Mouse (Mus musculus) inflammation-experienced regulatory T-cells, adult 6 months (primary cell): ENCODE data around the gene Hadha. TPM values are rescaled to one million over a fixed set of nuclear protein-coding genes. Genes with fewer than 3 reads are reported as not detected.

ENCODE experiments used
- ATAC-seq: one replicate; pipeline ENCODE4 v1.8.0; 2017
- polyA plus RNA-seq, 3 experiments: library from polyadenylated mRNA; unstranded; fragments of 100-300 nt; shearing (Covaris generic); gene quantifications; one replicate each; pipeline ENCODE4 v1.2.1; 2017

Gene Hadha
- polyA plus RNA-seq, 3 experiments from 2014 or later: 79.2 to 82.8 (median 79.2) TPM

DNA sequence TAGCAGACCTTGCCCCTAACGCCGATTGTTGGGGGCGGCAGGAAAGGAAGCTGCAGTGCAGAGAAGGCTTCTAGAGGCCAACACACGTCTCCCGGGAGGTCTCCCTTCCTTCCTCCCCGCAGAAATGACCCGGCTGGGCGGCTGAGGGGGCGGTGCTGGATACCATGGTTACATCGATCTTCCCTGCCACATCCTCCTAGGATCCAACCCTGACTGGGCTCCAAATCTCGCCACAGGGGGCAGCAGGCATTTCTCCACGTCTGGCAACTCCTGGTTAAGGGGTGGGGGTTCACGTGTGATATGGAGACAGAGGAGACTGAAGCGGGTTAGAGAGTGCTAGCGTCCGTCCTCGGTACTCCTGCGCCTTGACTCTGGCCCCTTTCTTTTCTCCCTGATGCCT, 43.8 kb downstream of the Hadha start:
- ATAC-seq: no peak

DNA sequence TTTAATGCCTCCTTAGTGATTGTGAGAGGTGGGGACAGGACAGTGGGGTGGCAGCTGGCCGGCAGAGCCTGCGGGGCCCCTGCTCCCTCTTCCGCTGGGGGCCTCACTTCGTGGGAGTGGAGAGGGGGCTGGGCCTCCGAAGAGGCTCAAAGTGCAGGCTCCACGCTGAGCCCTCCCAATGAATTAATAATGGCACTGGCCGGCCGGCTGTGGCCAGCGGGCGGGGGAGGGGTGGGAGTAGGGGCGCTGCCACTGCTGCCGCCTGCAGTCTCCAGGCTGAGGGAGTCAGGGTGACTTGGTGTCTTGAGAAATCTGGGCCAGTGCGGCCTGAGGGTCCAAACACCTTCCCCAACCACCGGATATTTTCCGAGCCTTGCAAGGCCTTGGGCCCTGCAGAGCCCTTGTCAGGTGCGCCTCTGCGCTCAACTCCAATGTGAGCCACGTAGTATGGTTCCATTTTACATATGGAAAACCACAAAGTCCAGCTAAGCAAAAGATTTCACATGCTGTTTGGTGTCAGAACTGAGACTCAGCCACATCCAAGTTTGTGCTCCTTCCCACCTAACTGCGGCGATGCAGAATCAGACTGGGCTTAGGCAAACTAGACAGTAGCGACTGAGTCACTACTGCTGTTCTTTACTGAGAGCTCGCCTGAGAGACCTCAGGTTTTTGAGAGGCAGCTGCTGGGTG, 44.4 kb downstream of the Hadha start:
- ATAC-seq: no peak

DNA sequence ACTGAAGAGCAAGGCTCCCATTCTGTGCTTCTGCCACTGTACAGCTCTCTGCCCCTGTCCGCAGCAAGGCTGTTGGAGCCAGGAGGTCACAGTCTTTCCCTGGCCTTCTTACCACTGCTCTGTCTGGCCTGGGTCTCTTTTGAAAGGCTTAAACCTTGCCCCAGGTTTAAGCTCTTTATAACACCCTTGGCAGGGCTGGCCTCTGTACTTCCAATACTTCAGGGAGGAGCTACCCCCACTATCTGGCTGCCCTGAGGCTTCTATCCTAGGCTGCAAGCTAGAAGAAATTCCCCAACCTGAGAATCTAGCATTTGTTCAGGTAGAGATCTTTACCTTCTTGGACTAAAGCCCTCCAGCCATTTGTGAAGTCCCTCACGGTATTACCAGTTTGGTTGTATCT, 45.1 kb downstream of the Hadha start:
- no peak for ATAC-seq

DNA sequence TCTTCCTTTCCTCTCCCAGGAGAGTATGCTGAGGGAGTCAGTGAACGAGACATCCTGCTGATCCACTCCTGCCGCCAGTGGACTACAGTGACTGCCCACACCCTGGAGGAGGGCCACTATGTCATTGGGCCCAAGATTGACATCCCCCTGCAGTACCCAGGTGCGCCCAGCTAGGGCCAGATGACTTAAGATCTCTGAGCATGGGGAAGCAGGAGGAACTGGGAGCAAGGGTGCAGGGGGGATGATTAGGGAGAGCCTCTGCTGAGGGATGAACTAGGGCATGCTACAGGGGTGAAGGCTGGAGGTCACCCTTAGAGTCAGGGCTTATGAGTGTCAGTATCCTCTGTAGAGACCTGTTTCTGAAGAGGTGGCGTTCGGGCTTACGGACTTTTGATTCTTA, 46.7 kb downstream of the Hadha start:
- no peak for ATAC-seq

DNA sequence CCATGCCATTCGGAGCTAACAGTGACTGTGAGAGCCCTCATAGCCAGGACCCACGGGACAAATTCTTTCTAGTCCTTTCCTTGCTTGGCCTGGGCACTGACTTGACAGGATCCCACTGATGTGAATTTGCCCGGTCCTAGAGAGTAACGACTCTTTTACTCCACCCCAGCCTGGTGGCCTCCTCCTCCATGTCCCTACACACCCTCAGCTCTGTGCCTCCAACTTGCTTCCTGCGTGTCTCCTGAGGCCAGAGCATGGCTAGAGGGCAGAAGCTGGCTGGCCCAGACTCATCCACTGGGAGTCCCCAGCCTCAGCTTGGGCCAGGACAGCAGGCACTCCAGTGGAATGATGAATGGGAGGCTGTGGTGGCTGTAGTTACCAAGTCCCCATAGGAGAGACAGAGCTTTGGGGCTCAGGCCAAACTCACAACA, 47.3 kb downstream of the Hadha start:
- ATAC-seq: no peak

DNA sequence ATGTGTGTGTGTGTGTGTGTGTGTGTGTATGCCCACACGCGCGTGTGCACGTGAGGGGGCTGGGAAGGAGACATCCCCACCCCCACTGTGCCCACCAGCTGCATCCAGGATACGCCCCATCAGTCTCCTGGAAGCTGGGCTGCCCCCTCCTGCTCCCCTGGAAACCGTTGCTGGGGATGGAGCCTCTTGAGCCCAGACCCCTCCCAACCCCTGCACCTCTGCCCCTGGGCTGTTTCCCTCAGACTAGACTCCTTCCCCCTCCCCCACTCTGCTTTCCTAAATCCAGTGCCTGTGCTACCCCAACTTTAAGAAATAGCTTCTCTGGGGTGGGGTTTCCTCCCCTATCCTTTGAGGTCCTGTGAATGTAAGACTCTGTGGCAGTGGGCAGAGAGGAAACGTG, 47.8 kb downstream of the Hadha start:
- no peak for ATAC-seq

DNA sequence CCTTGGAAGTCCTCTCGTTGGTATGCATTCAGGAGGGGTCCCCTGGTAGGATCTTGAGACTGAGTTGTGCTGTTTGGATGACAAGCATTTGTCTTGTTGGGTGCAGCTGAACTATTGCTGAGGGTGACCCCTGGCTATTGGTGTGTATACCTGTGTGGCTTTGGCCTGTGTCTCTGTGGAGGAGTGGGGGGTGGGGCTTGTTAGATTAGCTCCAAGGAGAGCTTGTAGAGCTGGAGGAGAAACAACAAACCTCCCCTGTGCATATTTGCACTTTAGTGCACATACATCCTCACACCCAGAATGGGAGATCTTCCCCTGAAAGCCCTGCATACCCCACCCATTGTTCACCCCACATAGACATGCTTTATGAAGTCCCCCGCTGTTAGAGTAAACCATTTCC, 48.2 kb downstream of the Hadha start:
- no peak for ATAC-seq

DNA sequence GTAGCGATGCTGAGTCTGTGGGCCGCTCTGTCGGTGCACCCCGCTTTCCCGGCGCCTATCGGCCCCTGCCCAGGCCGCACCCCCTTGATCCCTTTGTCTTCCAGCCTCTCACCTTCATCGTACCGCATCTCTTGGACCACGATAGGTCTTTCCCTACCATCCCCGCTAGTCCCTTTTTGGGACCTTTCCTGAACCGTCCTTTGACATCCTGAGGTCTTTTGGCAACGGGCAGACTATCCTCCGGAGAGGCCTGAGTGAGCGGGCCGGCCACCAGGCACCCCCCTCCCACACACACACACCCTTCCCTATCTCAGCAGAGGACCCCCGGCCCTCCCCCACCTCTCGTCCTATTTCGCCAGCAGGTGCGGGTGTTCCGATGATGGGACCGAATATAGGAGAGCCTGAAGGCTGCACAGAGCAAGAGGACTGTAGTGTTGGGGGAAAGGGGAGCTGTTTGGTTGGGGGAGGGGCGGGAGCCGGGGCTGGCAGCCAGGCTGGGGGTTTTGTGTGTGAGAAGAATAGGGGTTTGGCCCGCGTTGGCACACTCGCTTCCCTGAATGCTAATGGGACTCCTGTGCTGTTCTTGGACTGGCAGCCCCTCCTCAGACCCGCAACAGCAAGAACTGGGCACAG, 49.2 kb downstream of the Hadha start, which contains the start of gene 3110082J24Rik:
Gene 3110082J24Rik (minus strand): TSS at position 419 of the 633 bp plus-strand sequence.
- no peak for ATAC-seq

DNA sequence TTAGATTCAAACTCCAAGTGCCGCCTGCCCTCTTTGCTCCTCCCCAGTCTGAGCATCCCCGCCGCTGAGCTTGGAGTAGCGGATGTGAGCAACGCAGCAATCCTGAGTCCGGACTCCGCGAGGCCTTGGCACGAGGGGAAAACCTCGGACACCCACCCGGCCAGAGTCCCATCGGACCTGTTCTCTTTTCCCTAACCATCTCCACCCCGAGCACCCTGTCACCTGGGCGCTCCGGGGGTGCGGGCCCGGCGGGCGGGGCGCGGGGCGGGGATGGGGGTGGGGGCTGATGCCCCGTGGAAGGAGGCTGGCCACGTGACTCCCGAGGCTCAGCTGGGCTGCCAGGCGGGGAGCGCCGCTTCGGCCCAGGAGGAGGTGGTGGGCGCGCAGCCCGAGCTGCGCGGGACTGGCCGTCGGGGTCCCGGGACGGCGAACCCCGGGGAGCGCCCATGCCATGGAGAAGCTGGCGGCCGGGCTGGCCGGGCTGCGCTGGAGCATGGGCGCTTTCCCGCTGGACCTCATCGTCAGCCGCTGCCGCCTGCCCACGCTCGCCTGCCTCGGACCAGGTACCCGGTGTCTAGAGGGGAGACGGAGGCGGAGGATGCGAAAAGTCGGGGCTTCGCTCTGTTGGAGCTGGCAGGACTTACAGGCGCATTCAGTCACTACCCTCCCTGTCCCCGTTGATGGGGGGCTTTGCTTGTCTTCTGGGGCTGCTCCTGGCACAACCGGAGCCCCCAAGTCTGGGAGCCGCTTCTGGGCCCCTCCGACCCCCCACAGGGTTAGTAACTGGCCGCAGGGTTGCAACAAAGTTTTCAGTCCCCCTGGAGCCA, 49.9 kb downstream of the Hadha start, which contains the start of gene Garem2:
Gene Garem2 (plus strand): TSS at position 321 of the 827 bp plus-strand sequence.
- no peak for ATAC-seq

DNA sequence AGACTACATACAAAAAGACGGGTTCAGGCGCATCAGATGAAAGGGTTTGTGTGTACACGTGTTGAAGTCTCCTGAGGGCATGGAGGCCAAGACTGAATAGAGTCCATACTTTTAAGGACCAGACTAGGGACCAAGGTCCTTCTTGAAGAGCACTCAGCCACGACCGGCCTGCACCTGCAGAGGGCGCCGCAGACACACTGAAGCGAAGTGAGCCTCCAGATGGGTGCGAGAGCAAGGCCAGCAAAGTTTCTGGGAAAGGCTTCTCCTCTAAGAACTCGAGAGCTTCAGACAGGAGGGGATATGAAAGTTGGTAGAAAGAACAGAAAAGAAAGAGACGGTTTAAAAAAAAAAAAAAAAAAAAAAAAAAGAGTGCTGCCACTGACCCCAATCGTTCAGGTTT, 50.6 kb downstream of the Hadha start:
- ATAC-seq: no peak

DNA sequence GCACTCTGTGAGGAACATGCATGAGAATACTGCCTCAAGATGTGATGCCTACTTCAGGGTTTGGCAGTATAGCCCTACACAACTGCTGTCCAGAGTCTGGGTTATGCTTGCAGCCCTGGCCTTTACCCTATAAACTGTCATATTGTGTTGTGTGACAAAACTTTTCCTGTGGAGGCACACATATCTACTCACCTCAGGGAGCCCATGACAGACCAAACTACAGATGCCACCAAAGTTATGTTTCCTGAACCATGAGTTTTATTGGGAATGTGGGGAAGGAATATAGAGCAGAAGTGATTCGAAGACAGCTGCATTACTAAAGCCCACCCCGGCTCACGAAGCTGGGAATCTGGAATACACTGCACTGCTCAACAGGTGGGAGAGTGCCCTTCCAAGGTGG, 51.6 kb downstream of the Hadha start:
- ATAC-seq: no peak

DNA sequence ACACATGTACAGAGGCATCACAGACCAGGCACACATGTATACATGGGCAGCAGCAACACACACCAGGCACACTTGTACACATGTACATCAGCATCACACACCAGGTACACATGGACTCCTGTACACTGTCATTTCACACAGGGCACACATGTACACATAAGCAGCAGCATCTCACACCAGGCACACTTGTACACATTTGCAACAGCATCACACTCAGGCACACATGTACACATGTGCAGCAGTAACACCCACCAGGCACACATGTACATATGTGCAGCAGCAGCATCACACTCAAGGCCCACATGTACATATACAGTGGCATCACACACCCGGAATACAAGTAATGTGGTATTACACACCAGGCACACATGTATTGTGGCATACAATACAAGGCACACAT, 56.7 kb downstream of the Hadha start:
- no peak for ATAC-seq

DNA sequence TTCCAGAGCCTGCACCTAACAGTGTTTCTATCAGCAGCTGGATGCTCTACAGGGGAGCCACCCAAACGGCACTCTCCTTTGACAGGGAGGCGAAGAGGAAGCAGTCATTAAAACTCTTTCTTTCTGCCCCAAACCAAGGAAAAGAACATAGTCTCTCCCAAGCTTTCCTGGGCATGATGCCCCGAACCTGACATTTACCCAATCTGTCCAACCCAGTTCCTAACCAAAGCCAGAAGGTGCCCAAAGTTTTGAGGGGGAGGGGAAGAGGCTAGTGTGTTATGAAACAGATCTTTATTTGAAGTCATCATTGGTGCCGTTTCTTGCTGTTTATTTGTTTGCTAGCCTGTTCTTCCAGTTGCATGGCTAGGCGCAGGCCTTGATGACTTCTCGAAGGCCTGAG, 59.2 kb downstream of the Hadha start:
- ATAC-seq: no peak

DNA sequence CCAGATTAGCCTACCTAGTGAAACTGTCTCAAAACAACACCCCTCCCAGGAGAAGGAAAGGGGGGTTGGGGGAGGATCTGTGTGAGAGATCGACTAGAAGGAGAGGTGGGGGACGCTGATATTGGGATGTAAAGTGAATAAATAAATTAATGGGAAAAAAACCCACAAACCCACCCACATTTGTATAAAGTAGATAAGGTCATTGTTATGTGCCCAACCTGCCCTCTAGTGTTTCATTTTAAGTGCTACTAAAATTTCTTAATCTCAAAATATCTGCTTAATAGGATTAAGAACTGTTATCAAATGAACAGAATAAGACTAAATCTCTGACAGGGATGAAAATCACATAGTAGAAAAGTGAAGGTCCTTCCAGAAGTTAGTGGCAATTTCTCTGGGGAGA, 60.6 kb downstream of the Hadha start:
- ATAC-seq: no peak

DNA sequence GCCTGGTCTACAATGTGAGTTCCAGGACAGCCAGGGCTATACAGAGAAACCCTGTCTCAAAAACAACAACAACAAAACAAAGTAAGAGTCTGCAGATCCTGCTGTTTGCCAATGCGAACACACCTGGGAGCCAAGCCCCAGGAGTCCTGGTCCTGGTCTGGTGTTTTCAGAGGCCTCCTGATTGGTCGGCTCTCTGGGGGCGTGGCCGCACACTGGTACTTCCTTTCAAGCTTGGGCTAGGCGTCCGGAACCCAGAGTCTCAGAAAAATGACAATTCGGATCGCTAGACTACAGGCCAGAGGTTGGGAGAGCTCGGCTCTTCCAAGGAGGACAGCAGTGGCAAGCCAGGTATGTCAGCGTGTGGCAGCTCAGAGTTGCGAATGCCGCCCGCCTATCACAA, 62.3 kb downstream of the Hadha start:
- no peak for ATAC-seq

DNA sequence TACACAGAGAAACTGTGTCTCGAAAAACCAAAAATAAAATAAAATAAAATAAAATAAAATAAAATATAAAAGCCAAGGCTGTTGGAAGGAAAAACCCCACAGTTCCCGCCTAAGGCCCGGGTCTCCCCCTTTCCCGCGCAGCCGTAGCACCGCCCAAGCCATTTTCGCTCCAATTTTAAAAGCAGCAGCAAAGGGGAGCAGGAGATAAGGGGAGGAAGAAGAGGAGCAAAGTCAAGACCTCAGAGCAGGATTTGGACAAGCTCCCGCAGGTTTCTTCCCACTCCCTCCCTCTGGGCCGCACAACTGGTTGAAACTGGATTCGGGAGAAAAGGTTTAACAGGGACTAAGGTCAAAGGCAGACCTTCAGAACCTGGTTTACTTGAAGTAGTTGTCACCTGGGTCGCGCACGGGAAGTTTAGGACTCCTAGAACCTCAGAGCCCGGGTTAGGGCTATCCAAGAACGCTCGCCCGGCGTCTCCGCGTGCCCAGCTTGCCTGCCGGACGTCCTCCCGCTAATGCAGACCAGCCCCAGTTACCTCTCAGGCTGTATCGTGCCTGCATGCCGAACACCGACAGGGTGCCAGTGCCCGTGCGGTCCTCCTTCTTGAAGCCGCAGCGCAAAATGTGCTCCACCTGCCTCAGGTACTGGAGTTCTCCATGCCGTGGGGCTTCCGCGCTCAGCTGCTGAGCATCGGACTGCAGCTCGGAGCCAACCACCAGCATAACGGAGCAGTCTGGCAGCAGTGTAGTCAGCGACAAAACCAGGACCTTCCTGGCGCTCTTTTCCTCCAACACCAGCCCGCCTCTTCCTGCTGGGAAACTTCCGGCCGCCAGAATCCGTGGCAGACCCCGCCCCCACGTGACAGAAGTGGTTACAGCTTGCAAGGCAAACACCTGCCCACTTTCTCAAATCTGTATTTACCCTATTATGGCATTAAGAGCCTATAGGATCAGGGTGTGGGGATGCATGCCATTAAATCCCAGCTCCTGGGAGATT, 81.8 kb downstream of the Hadha start, which contains the start of gene Tyms:
Gene Tyms (minus strand): TSS at position 793 of the 997 bp plus-strand sequence.
- peak; percentile 85 for ATAC-seq

DNA sequence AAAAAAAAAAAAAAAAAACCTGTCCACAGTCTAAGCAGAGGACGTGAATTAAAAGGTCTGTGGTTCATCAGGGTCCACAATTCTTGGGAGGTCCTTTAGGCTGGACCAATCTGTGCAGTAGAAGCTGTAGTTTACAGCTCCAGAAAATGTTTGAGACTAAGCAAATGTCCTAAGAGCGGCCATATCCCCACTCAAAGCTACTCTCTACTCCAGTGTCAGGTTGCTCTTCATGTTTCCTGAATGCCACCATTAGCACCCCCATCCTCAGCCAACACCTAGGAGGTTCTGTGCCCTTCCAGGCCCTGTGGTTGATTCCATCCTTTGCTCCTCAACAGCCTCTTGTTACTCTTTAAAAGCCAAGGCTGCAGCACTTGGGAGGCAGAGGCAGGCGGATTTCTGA, 82.6 kb downstream of the Hadha start:
- no peak for ATAC-seq

DNA sequence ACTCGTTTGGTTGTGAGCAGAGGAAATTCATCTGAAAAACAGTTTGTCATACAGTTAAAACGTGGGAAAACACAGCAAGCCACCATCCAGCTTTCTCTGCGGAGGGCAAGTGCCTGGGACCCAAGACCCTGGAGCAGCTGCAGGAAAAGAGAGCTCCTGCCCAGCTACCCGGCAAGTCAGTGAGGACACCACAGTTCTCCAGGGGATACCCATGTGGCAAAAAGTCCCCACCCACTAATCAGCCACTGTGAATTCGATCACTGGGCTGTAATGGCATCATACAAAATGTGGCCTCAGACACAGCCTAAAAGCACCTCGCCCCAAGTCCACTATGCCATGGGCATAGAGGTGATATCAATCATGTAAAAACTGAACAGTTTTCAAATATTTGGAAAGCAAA, 83.3 kb downstream of the Hadha start:
- no peak for ATAC-seq
